Mouse (Mus musculus) liver, embryonic 15.5 days (tissue): ENCODE results near the gene Camsap1. TPM values are rescaled to one million over a fixed set of nuclear protein-coding genes. Genes with fewer than 3 reads are reported as not detected.

Experiments
- ATAC-seq: fragments of 200-750 bp; cut with Nextera tagmentation; 2 replicates; pipeline ENCODE4 v1.8.0; 2017; ENCODE audit warnings: moderate number of reproducible peaks, mild to moderate bottlenecking, moderate library complexity; ENCODE audit not compliant: insufficient read depth
- H3K27ac ChIP-seq: fragments of 300-500 bp; sonication (generic); replicated peaks from 2 replicates; pipeline ENCODE4 v1.5.1; 2015; ENCODE audit warnings: mild to moderate bottlenecking, inconsistent platforms
- H3K27me3 ChIP-seq: fragments of 300-500 bp; sonication (generic); 2 replicates; pipeline ENCODE4 v1.6.1; 2015; ENCODE audit warnings: mild to moderate bottlenecking, inconsistent platforms
- H3K36me3 ChIP-seq: fragments of 300-500 bp; sonication (generic); replicated peaks from 2 replicates; pipeline ENCODE4 v1.6.1; 2015; ENCODE audit warnings: moderate library complexity, mild to moderate bottlenecking, inconsistent platforms
- H3K4me1 ChIP-seq: fragments of 300-500 bp; sonication (generic); replicated peaks from 2 replicates; pipeline ENCODE4 v1.6.1; 2015; ENCODE audit warnings: inconsistent platforms
- H3K4me2 ChIP-seq: fragments of 300-500 bp; sonication (generic); 2 replicates; pipeline ENCODE4 v1.6.1; 2015; ENCODE audit warnings: moderate library complexity, mild to moderate bottlenecking, inconsistent platforms
- H3K4me3 ChIP-seq: fragments of 300-500 bp; sonication (generic); replicated peaks from 2 replicates; pipeline ENCODE4 v1.5.1; 2015; ENCODE audit warnings: mild to moderate bottlenecking, inconsistent platforms
- H3K9ac ChIP-seq: fragments of 300-500 bp; sonication (generic); 2 replicates; pipeline ENCODE4 v1.6.1; 2015; ENCODE audit warnings: moderate library complexity, mild to moderate bottlenecking, inconsistent platforms
- H3K9me3 ChIP-seq: fragments of 300-500 bp; sonication (generic); replicated peaks from 2 replicates; pipeline ENCODE4 v1.6.1; 2016; ENCODE audit warnings: inconsistent platforms
- WGBS: fragments of 180-500 bp; shearing (Covaris S2); methylation state at CpG from one replicate; pipeline ENCODE4 v1.1.7; 2015; ENCODE audit warnings: mixed read lengths; ENCODE audit not compliant: insufficient replicate concordance; 5-methylcytosine and 5-hydroxymethylcytosine counted together
- polyA plus RNA-seq: library from polyadenylated mRNA; unstranded; fragments of >200 nt; fragmentation: Nextera tagmentation; extraction: Ambion mirVana; gene quantifications from 2 replicates; pipeline ENCODE4 v1.2.1, GENCODE M21; 2015

Gene Camsap1
- polyA plus RNA-seq, 1 experiment from 2014 or later: 4.9 TPM

GRCm38 (mm10) chr2:25977587-25978239 is 5.4 kb downstream of the Camsap1 start:
- Histone ChIP-seq H3K27ac (no peak overlapping the region), H3K27me3 (no peaks in the 10 kb centered on the region), H3K4me1 (peaks cover 68% of the 10 kb centered on the region), H3K36me3 (no peaks in the 10 kb centered on the region), H3K9me3 (no peaks in the 10 kb centered on the region), H3K4me2 (no peak overlapping the region), H3K9ac (no peak overlapping the region), H3K4me3 (no peak overlapping the region)
- no peak for ATAC-seq
- 78% methylated on average over 7 of the region's 7 CpGs for WGBS

GRCm38 (mm10) chr2:25975141-25975770 is 7.8 kb downstream of the Camsap1 start:
- Histone ChIP-seq H3K4me1 (peaks cover 56% of the 10 kb centered on the region), H3K4me3 (no peak overlapping the region), H3K9me3 (no peaks in the 10 kb centered on the region), H3K36me3 (no peaks in the 10 kb centered on the region), H3K9ac (no peak overlapping the region), H3K4me2 (no peak overlapping the region), H3K27me3 (no peaks in the 10 kb centered on the region), H3K27ac (no peak overlapping the region)
- 61% methylated on average over 4 of the region's 4 CpGs for WGBS
- no peak for ATAC-seq

- H3K27ac ChIP-seq: no peak overlapping the region; the same call in 1 of the 2 replicates
- peaks cover 21% of the 10 kb centered on the region for H3K36me3 ChIP-seq
- no peak overlapping the region for H3K4me2 ChIP-seq
- peaks cover 29% of the 10 kb centered on the region for H3K4me1 ChIP-seq
- no peak overlapping the region for H3K4me3 ChIP-seq
- H3K9ac ChIP-seq: no peak overlapping the region
- H3K9me3 ChIP-seq: no peaks in the 10 kb centered on the region
- H3K27me3 ChIP-seq: no peaks in the 10 kb centered on the region
- WGBS: 22% methylated on average over 2 of the region's 2 CpGs
- ATAC-seq: no peak
These were observed 12.7 kb downstream of the Camsap1 start for GRCm38 (mm10) chr2:25970426-25970825.

- Histone ChIP-seq H3K4me3 (no peak overlapping the region), H3K27me3 (no peaks in the 10 kb centered on the region), H3K9ac (no peak overlapping the region), H3K9me3 (no peaks in the 10 kb centered on the region), H3K4me2 (no peak overlapping the region), H3K36me3 (peaks cover 32% of the 10 kb centered on the region), H3K27ac (no peak overlapping the region), H3K4me1 (peaks cover 25% of the 10 kb centered on the region)
- ATAC-seq: no peak
- 83% methylated on average over 4 of the region's 4 CpGs for WGBS
These were observed 13.8 kb downstream of the Camsap1 start for GRCm38 (mm10) chr2:25969319-25969718.

- no peak for ATAC-seq
- H3K4me3 ChIP-seq: no peak overlapping the region
- H3K27ac ChIP-seq: no peak overlapping the region
- H3K9ac ChIP-seq: no peak overlapping the region
- no peaks in the 10 kb centered on the region for H3K4me1 ChIP-seq
- no peak overlapping the region for H3K4me2 ChIP-seq
- H3K27me3 ChIP-seq: no peaks in the 10 kb centered on the region
- 83% methylated on average over 3 of the region's 3 CpGs for WGBS
- peaks cover 71% of the 10 kb centered on the region for H3K36me3 ChIP-seq
- no peaks in the 10 kb centered on the region for H3K9me3 ChIP-seq
These were observed 33.8 kb downstream of the Camsap1 start for GRCm38 (mm10) chr2:25949291-25949690.

GRCm38 (mm10) chr2:25947950-25948349 is 35.1 kb downstream of the Camsap1 start:
- no peak overlapping the region for H3K27ac ChIP-seq
- 81% methylated on average over 3 of the region's 3 CpGs for WGBS
- peaks cover 75% of the 10 kb centered on the region for H3K36me3 ChIP-seq
- no peak overlapping the region for H3K9ac ChIP-seq
- H3K4me3 ChIP-seq: no peak overlapping the region
- no peaks in the 10 kb centered on the region for H3K9me3 ChIP-seq
- no peaks in the 10 kb centered on the region for H3K4me1 ChIP-seq
- H3K4me2 ChIP-seq: no peak overlapping the region
- H3K27me3 ChIP-seq: no peaks in the 10 kb centered on the region
- no peak for ATAC-seq

GRCm38 (mm10) chr2:25943822-25944221 is 39.3 kb downstream of the Camsap1 start:
- 79% methylated on average over 2 of the region's 2 CpGs for WGBS

GRCm38 (mm10) chr2:25940503-25940902 is 42.6 kb downstream of the Camsap1 start:
- peaks cover 99% of the 10 kb centered on the region for H3K36me3 ChIP-seq

More at GRCm38 (mm10) chr2:25943822-25944221, 39.3 kb downstream of the Camsap1 start:
- Histone ChIP-seq H3K4me1 (no peaks in the 10 kb centered on the region), H3K4me2 (no peak overlapping the region), H3K36me3 (peaks cover 80% of the 10 kb centered on the region), H3K27me3 (no peaks in the 10 kb centered on the region), H3K9me3 (no peaks in the 10 kb centered on the region), H3K27ac (no peak overlapping the region), H3K9ac (no peak overlapping the region), H3K4me3 (no peak overlapping the region)
- ATAC-seq: no peak

GRCm38 (mm10) chr2:25931249-25931859 is 51.7 kb downstream of the Camsap1 start:
- 80% methylated on average over 6 of the region's 6 CpGs for WGBS
- no peak for ATAC-seq
- H3K4me3 ChIP-seq: no peak overlapping the region
- no peak overlapping the region for H3K27ac ChIP-seq
- H3K9me3 ChIP-seq: no peaks in the 10 kb centered on the region
- no peaks in the 10 kb centered on the region for H3K27me3 ChIP-seq
- H3K4me2 ChIP-seq: no peak overlapping the region
- no peaks in the 10 kb centered on the region for H3K4me1 ChIP-seq
- H3K9ac ChIP-seq: no peak overlapping the region
- peaks cover 82% of the 10 kb centered on the region for H3K36me3 ChIP-seq

More at GRCm38 (mm10) chr2:25940503-25940902, 42.6 kb downstream of the Camsap1 start:
- WGBS: 48% methylated on average over 6 of the region's 6 CpGs
- Histone ChIP-seq H3K4me3 (no peak overlapping the region), H3K4me2 (no peak overlapping the region), H3K27ac (no peak overlapping the region), H3K4me1 (no peaks in the 10 kb centered on the region), H3K9ac (no peak overlapping the region), H3K27me3 (no peaks in the 10 kb centered on the region), H3K9me3 (no peaks in the 10 kb centered on the region)
- no peak for ATAC-seq

- Histone ChIP-seq H3K4me2 (no peak overlapping the region), H3K9me3 (no peaks in the 10 kb centered on the region), H3K4me3 (no peak overlapping the region), H3K9ac (no peak overlapping the region), H3K4me1 (no peaks in the 10 kb centered on the region), H3K27me3 (no peaks in the 10 kb centered on the region), H3K27ac (no peak overlapping the region), H3K36me3 (peaks cover 46% of the 10 kb centered on the region)
- WGBS: 84% methylated on average over 7 of the region's 7 CpGs
- ATAC-seq: no peak
These were observed 55.3 kb downstream of the Camsap1 start for GRCm38 (mm10) chr2:25927821-25928220.

- no peak overlapping the region for H3K4me2 ChIP-seq
- no peak for ATAC-seq
- H3K4me3 ChIP-seq: no peak overlapping the region
- H3K27ac ChIP-seq: no peak overlapping the region
- no peaks in the 10 kb centered on the region for H3K9me3 ChIP-seq
- 70% methylated on average over 4 of the region's 4 CpGs for WGBS
- H3K27me3 ChIP-seq: no peaks in the 10 kb centered on the region
- H3K9ac ChIP-seq: no peak overlapping the region
- no peaks in the 10 kb centered on the region for H3K4me1 ChIP-seq
- H3K36me3 ChIP-seq: peaks cover 21% of the 10 kb centered on the region
These were observed 58.1 kb downstream of the Camsap1 start for GRCm38 (mm10) chr2:25924934-25925333.
